8 mouse cellular contexts compared by ENCODE assay signal in genomic region chr12:27254125-27254524, GRCm38 (mm10).
DNase-seq lines count a peak whose midpoint lies in the region.

No protein-coding gene starts in this region.

- peak; percentile 4 for DNase-seq in adrenal gland, postnatal 25 days
- DNase-seq in adrenal gland, adult (ENCODE audit: inconsistent age in 2 of 2, low spot score in 1 of 2) = no peak
- peak; percentile 54 for DNase-seq in left cerebral cortex, postnatal 4 days
- no peak for DNase-seq in left cerebral cortex, postnatal 10 days (ENCODE audit: extremely low spot score in 1 of 2, low spot score in 2 of 2)
- peak; percentile 44 to 76 for DNase-seq in kidney, adult 8-10 months
- peak; percentile 4 for DNase-seq in lung, postnatal 10 days
- DNase-seq in frontal cortex, postnatal 25 days (ENCODE audit: low spot score in 2 of 2) = no peak
- DNase-seq in frontal cortex, postnatal 14 days (ENCODE audit: low spot score in 2 of 2) = no peak

- intact Hi-C loops in left cerebral cortex, postnatal 4 days (cut with DNase I) = no loop called here
- intact Hi-C loops in left cerebral cortex, postnatal 10 days (cut with DNase I) = no loop called here

Comparison
In these comparisons a context has a peak if more than half of its experiments do, and no peak if none do; other contexts are left out.
1. DNase-seq: peak in adrenal gland, postnatal 25 days (single experiment), left cerebral cortex, postnatal 4 days (single experiment), kidney, adult 8-10 months (2 of 2) and lung, postnatal 10 days (single experiment); none in adrenal gland, adult (0 of 2), left cerebral cortex, postnatal 10 days (0 of 2), frontal cortex, postnatal 25 days (0 of 2) and frontal cortex, postnatal 14 days (0 of 2).